Mouse (Mus musculus): ENCODE results near the gene Madd.
"Not testable (repeated sequence)": the region's sequence is repeated elsewhere in the genome, so short reads cannot be mapped to it uniquely, and the experiment has no call there.

Madd gene

GRCm38 (mm10) chr2:91125101-91125500 lies 58.5 kb downstream of the Madd start:
- no peak for DNase-seq (ENCODE audit: low spot score in 2 of 2)

- DNase-seq (ENCODE audit: low spot score in 2 of 2) = no peak
Observed at GRCm38 (mm10) chr2:91123521-91123920, 60.1 kb downstream of the Madd start.

GRCm38 (mm10) chr2:91121497-91121896 lies 62.1 kb downstream of the Madd start:
- DNase-seq (ENCODE audit: low spot score in 2 of 2) = no peak

- no peak for DNase-seq (ENCODE audit: low spot score in 2 of 2)
Observed at GRCm38 (mm10) chr2:91121011-91121410, 62.6 kb downstream of the Madd start.

- DNase-seq (ENCODE audit: low spot score in 2 of 2) = no peak
Observed at GRCm38 (mm10) chr2:91120261-91120671, 63.4 kb downstream of the Madd start.

- DNase-seq (ENCODE audit: low spot score in 2 of 2) = no peak
Observed at GRCm38 (mm10) chr2:91119551-91119950, 64.1 kb downstream of the Madd start.

- DNase-seq (ENCODE audit: low spot score in 2 of 2) = no peak
Observed at GRCm38 (mm10) chr2:91119061-91119460, 64.6 kb downstream of the Madd start.

GRCm38 (mm10) chr2:91118647-91119046 lies 65.0 kb downstream of the Madd start:
- no peak for DNase-seq (ENCODE audit: low spot score in 2 of 2)

- DNase-seq (ENCODE audit: low spot score in 2 of 2) = no peak
Observed at GRCm38 (mm10) chr2:91117585-91118275, 65.9 kb downstream of the Madd start, which contains the start of gene Mybpc3. Gene Mybpc3, plus strand, starts transcription at chr2:91118144.

- DNase-seq (ENCODE audit: low spot score in 2 of 2) = no peak
Observed at GRCm38 (mm10) chr2:91116842-91117241, 66.8 kb downstream of the Madd start.

- no peak for DNase-seq (ENCODE audit: low spot score in 2 of 2)
Observed at GRCm38 (mm10) chr2:91115578-91115970, 68.1 kb downstream of the Madd start.

GRCm38 (mm10) chr2:91114781-91115577 lies 68.7 kb downstream of the Madd start:
- DNase-seq (ENCODE audit: low spot score in 2 of 2) = peak; percentile 85 to 91

- DNase-seq (ENCODE audit: low spot score in 2 of 2) = no peak
Observed at GRCm38 (mm10) chr2:91113852-91114251, 69.8 kb downstream of the Madd start.

GRCm38 (mm10) chr2:91113334-91113733 lies 70.3 kb downstream of the Madd start:
- no peak for DNase-seq (ENCODE audit: low spot score in 2 of 2)

GRCm38 (mm10) chr2:91112491-91112890 lies 71.1 kb downstream of the Madd start:
- no peak for DNase-seq (ENCODE audit: low spot score in 2 of 2)

- DNase-seq (ENCODE audit: low spot score in 2 of 2) = not testable (repeated sequence)
Observed at GRCm38 (mm10) chr2:91111832-91112231, 71.8 kb downstream of the Madd start.

GRCm38 (mm10) chr2:91110429-91110828 lies 73.2 kb downstream of the Madd start:
- DNase-seq (ENCODE audit: low spot score in 2 of 2) = no peak

- no peak for DNase-seq (ENCODE audit: low spot score in 2 of 2)
Observed at GRCm38 (mm10) chr2:91109807-91110385, 73.7 kb downstream of the Madd start.

GRCm38 (mm10) chr2:91109241-91109640 lies 74.4 kb downstream of the Madd start:
- no peak for DNase-seq (ENCODE audit: low spot score in 2 of 2)

GRCm38 (mm10) chr2:91108156-91108555 lies 75.5 kb downstream of the Madd start:
- DNase-seq (ENCODE audit: low spot score in 2 of 2) = no peak

GRCm38 (mm10) chr2:91101124-91101740 lies 82.4 kb downstream of the Madd start:
- peak; percentile 84 to 94 for DNase-seq (ENCODE audit: low spot score in 2 of 2)

GRCm38 (mm10) chr2:91098156-91098555 lies 85.5 kb downstream of the Madd start:
- no peak for DNase-seq (ENCODE audit: low spot score in 2 of 2)
